Mouse (Mus musculus) olfactory bulb, adult 2 months (tissue): ENCODE results near the gene Fubp3.

Source experiments
- CTCF ChIP-seq: fragments of 200-500 bp; IDR thresholded peaks from 2 replicates; pipeline ENCODE4 v1.5.1; 2012; ENCODE audit warnings: low read depth, mild to moderate bottlenecking, low read length, moderate library complexity; ENCODE audit not compliant: insufficient read depth
- POLR2A ChIP-seq: fragments of 200-500 bp; IDR thresholded peaks from 2 replicates; pipeline ENCODE4 v1.6.1; 2012; ENCODE audit warnings: mild to moderate bottlenecking, low read depth, low read length, moderate library complexity; ENCODE audit not compliant: insufficient read depth

GRCm38 (mm10) chr2:31637311-31637710, 64.9 kb downstream of the Fubp3 start:
- TF ChIP-seq CTCF = no peak
- no peak for TF ChIP-seq POLR2A
